Mouse (Mus musculus): ENCODE measurements at regions not wholly inside any gene's neighbourhood (a gene's known extent, or its start where the extent isn't known, plus 50 kb on each side); places are given as distances from the start of the nearest gene placed in this dataset.

DNA sequence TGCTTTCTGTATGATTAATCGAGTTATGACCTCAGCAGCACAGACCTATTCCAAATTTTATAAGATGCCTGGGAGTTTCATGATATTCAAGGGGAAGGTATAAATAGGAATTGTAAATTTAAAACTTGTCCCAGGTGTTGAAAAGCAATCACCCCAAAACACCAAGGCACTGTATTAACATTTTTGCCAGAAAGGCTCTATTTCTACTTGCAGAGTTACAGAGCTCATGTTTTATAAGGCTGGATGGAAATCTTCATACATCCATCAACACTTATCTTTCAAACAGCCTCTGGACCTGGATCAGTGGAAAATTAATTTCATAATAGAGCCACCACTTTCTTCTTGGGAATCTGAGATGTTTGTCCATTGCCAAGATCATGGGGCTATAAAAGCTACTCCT, 96.6 kb downstream of the Rab11fip2 start:
- Histone ChIP-seq H3K27me3 (replicated peaks; ENCODE audit: control insufficient read depth, insufficient read depth, low read length) (no peaks in the 10 kb centered on the region), H3K4me2 (ENCODE audit: low read length) (no peak overlapping the region), H3K36me3 (ENCODE audit: control insufficient read depth, insufficient read depth, low read length) (no peaks in the 10 kb centered on the region), H3K4me3 (ENCODE audit: low read depth, low read length) (no peak overlapping the region), H3K9ac (ENCODE audit: low read length) (no peak overlapping the region), H3K4me1 (replicated peaks; ENCODE audit: control insufficient read depth, insufficient read depth, low read length) (no peaks in the 10 kb centered on the region), H3K9me3 (ENCODE audit: control insufficient read depth, low read length) (no peaks in the 10 kb centered on the region), H3K27ac (ENCODE audit: low read depth) (no peak overlapping the region)
- ATAC-seq (replicated peaks; ENCODE audit: low FRiP score, low TSS enrichment, low read depth) (no peak), DNase-seq (ENCODE audit: low spot score) (no peak)
- 86% methylated on average over 1 of the region's 1 CpGs for WGBS

DNA sequence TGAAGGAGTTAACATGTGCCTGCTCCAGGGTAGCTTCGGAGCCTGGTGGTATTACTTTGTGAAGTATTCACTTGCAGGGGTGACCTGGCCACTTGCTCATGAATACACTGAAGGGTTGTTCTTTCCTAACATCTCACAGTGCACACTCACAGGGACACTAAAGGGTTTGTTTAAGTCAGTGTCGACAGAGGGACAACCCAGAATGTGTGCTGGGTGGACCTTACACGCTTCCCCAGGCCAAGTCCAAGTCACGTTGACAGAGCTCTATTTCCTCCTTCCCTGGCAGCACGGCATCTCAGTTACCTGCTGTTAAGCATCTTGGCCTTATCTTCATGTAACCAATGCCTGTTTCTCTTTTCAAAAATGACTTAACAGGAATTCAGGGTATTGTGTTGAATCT, 92.8 kb downstream of the Rab11fip2 start:
- WGBS, result 48% methylated on average over 5 of the region's 5 CpGs
- no peak for ATAC-seq (replicated peaks; ENCODE audit: low FRiP score, low TSS enrichment, low read depth)

DNA sequence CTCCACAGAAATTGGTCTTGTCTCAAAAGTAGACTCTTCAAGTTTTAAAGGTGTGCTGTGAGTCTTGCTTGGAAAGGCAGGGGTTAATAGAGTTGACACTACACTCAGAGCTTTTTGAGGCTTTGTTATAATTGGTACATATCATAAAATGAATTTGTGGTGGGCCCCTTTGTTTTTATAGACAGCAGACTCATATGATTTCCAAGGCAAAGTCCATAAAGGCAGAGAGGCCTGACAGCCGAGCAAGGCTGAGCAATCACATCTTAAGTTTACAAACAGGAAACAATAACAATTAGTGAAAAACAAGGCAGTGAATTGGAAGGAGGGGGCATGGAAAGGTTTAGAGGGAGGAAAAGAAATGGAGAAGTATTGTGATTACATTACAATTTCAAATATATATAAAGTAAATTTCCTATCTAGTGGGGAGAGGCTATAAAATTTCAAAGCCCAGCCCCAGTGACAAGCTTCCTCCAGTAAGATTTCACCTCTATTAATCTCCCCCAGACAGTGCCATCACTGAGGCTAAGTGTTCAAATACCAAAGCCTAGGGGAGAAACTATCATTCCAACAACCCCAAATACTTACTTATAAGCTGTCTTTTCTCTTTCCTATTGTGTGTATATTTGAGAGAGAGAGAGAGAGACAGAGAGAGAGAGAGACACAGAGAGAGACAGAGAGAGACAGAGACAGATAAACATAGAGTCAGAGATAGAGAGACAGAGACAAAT, 91.3 kb downstream of the Rab11fip2 start:
- Histone ChIP-seq H3K9ac (ENCODE audit: low read length) (no peak overlapping the region), H3K27ac (ENCODE audit: low read depth) (no peak overlapping the region), H3K27me3 (replicated peaks; ENCODE audit: control insufficient read depth, insufficient read depth, low read length) (no peaks in the 10 kb centered on the region), H3K9me3 (ENCODE audit: control insufficient read depth, low read length) (no peaks in the 10 kb centered on the region), H3K36me3 (ENCODE audit: control insufficient read depth, insufficient read depth, low read length) (no peaks in the 10 kb centered on the region), H3K4me2 (ENCODE audit: low read length) (no peak overlapping the region), H3K4me3 (ENCODE audit: low read depth, low read length) (no peak overlapping the region), H3K4me1 (replicated peaks; ENCODE audit: control insufficient read depth, insufficient read depth, low read length) (no peaks in the 10 kb centered on the region)
- no peak for ATAC-seq (replicated peaks; ENCODE audit: low FRiP score, low TSS enrichment, low read depth)
- 18% methylated on average over 1 of the region's 1 CpGs for WGBS
- no peak for DNase-seq (ENCODE audit: low spot score)

More for the DNA sequence above, 92.8 kb downstream of the Rab11fip2 start:
- no peak overlapping the region for H3K9ac ChIP-seq (ENCODE audit: low read length)
- no peak overlapping the region for H3K4me3 ChIP-seq (ENCODE audit: low read depth, low read length)
- no peak for DNase-seq (ENCODE audit: low spot score)
- H3K36me3 ChIP-seq (ENCODE audit: control insufficient read depth, insufficient read depth, low read length), result no peaks in the 10 kb centered on the region
- H3K27ac ChIP-seq (ENCODE audit: low read depth), result no peak overlapping the region
- H3K4me2 ChIP-seq (ENCODE audit: low read length), result no peak overlapping the region
- H3K27me3 ChIP-seq (replicated peaks; ENCODE audit: control insufficient read depth, insufficient read depth, low read length), result no peaks in the 10 kb centered on the region
- no peaks in the 10 kb centered on the region for H3K4me1 ChIP-seq (replicated peaks; ENCODE audit: control insufficient read depth, insufficient read depth, low read length)
- H3K9me3 ChIP-seq (ENCODE audit: control insufficient read depth, low read length), result no peaks in the 10 kb centered on the region
